Mouse (Mus musculus) adrenal gland, postnatal 10 days (tissue): ENCODE results near the gene Trem1. TPM values are rescaled to one million over a fixed set of nuclear protein-coding genes. Genes with fewer than 3 reads are reported as not detected.

Experiments used
- DNase-seq: peaks from one replicate; pipeline ENCODE4 v3.0.0; 2021; ENCODE audit warnings: mixed read lengths
- long read RNA-seq, 2 experiments: library from polyadenylated mRNA; stranded (forward); transcript quantifications; one replicate each; pipeline ENCODE4 v2.0.0; 2021
- total RNA-seq, 2 experiments: library from RNA; stranded (reverse); gene quantifications; 2 replicates each; pipeline ENCODE4 v1.2.3; 2021

Trem1 gene
- under 1 TPM; 0.09 to 0.42 TPM for total RNA-seq
- long read RNA-seq, experiment 1, result 0 reads
- long read RNA-seq, experiment 2, result 0 reads

DNA sequence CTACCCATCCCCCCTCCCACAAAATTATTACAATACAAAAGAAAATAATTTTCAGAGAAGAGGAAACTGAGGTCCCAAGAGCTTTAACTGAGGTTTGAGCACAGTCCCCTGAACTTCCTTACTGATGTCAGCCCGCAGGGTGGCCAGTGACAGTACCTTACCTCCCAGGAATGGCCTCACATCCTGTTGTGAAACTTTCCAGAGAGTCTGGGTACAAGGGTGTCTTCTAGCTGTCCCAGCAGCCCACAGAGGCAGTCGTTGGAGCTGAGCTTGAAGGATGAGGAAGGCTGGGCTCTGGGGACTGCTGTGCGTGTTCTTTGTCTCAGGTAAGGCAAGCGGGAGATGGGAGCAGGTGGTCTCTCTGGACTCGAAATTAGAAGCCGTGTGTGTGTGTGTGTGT, at the start of gene Trem1:
Trem1 (plus strand) TSS at position 251 of the 400 bp plus-strand sequence.
- no peak for DNase-seq

- DNase-seq, result no peak
Measured at GRCm38 (mm10) chr17:48185252-48185651, 47.3 kb upstream of the Trem1 start.

GRCm38 (mm10) chr17:48192366-48192765, 40.2 kb upstream of the Trem1 start:
- DNase-seq, result no peak

DNA sequence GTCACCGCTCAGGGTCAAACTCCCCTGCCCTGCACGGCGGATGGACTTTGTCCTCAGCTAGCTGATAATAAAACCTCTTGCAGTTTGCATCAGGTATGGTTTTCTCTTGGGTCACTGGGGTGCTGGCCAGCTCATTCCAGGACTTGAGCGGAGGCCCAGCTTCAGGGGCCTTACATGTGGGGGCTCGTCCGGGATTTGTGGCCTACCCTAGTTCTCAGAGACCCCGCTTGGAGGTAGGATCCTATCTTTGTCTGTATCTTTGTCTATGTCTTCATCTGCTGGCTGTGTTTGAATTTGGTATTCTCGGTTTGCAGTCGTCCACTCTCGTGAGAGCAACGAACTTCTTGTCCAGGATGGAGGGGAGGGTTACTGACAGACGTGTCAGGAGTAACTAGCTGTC, 29.5 kb upstream of the Trem1 start:
- DNase-seq, result no peak

DNA sequence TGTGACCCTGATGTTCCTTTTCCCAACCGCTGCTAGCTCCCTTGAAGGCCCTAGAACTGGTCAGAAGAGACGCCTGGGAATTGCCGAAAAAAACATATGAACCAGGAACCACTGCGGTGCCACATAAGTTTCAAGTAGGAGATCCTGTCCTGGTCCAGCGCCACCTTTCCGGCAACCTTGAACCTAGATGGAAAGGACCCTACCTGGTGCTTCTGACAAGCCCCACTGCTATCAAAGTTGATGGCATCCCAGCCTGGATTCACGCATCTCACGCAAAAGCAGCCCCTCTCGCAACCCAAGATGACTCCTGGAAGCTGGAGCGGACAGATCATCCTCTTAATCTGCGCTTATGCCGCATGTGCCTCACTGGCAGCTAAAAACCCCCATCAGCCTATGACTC, 20.0 kb upstream of the Trem1 start:
- no peak for DNase-seq

DNA sequence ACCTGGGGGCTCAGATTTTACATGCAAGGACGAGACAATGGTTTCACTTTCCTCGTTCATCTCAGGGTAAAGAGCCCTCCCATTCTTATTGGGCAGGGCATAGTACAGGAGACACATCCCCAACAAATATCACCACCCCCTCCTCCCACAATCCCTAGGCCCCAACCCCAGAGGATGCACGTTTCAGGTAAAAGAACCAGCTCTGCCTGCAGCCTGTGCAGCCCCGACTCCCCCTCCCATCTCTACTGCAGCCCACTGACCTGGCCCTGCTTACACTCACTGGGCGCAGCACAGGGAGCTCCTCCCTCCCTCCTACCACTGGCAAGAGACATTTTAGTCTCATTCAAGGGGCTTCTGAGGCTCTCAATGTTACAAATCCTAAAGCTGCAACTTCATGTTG, 19.1 kb upstream of the Trem1 start:
- DNase-seq, result no peak

GRCm38 (mm10) chr17:48215429-48215828, 17.1 kb upstream of the Trem1 start:
- DNase-seq, result no peak

DNA sequence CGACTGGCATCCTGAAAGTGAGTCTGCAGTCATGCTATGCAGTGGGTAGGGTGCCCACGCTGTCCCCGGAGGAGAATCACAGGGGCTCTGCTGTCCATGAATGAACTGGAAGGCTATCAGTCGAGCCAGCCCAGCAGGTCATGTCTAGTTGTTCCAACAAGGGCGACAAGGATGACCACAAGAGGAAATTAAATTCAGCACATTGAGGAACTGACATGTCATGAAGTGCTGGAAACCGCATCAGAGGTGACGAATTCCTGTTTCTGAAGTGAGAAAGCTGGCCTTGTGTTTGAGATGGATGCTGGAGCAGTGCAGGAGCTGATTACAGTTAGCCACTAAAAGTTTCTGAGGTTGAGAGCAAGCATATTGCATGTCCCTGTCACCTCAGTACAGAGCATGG, 1.9 kb upstream of the Trem1 start:
- no peak for DNase-seq

- DNase-seq, result no peak
Measured at GRCm38 (mm10) chr17:48233789-48234188, 1.2 kb downstream of the Trem1 start.

DNA sequence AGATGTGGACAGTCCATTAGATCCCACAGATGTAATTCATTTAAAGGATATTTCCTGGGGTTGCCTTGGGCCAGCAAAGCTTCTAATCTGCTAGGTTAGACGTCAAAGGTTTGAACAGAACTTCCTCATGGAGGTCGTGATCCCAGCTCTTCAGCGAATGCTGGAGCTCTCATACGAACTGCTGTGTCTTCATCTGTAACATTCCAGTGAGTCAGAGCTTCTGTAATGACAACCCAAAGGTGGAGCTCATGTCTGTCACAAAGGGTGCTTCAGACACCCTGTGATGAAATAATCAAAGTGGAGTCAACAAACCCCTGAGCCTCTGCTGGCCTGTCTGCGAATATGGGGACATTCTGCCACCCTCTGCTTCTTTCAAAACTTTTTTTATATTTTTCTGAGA, 2.0 kb downstream of the Trem1 start:
- no peak for DNase-seq

- DNase-seq, result no peak
Measured at GRCm38 (mm10) chr17:48235773-48236370, 3.3 kb downstream of the Trem1 start.

GRCm38 (mm10) chr17:48237621-48238020, 5.1 kb downstream of the Trem1 start:
- DNase-seq, result no peak

- DNase-seq, result no peak
Measured at GRCm38 (mm10) chr17:48247221-48247928, 14.8 kb downstream of the Trem1 start, which contains the start of gene Trem3. Gene Trem3 (plus strand): TSS chr17:48247777.

GRCm38 (mm10) chr17:48249039-48249438, 16.5 kb downstream of the Trem1 start:
- DNase-seq, result no peak

- DNase-seq, result peak; percentile 47
Measured at GRCm38 (mm10) chr17:48249501-48249900, 16.9 kb downstream of the Trem1 start.

DNA sequence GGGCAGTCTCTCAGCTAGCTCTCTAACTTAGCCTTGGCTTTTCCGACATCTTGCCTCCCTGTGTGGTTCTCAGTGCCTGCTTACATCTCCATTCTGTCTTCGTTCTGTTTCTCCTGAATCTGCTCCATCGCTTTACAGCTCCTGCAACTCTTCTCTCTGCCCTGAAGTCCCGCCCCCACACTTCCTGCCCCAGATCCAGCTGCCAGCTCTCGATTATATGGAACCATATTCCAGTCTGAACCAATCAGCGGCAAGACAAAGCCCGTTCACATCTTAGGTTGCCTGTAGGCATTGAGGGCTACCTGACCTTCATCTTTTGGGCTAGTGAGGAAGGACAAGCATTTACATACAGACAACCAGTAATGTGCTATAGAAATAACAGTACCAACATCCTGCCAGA, 18.1 kb downstream of the Trem1 start:
- no peak for DNase-seq

- no peak for DNase-seq
Measured at GRCm38 (mm10) chr17:48256575-48256974, 24.0 kb downstream of the Trem1 start.

DNA sequence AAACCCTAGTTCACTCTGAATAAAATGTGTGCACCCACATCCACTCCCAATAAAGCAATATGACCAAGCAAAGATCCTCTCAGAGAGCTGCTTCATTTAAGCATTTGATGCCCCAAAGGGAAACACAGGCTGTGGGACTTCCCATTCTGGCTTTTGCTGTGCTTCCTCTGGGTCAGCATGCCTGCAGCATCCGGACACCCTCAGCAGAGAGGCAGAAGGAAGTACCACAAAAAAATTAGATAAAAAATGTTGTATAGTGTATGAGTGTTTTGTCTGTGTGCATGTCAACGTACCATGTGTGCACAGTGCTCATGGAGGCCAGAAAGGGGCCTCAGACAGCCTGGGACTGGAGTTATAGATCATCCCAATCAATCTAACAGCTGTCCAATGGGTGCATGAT, 29.3 kb downstream of the Trem1 start:
- no peak for DNase-seq

DNA sequence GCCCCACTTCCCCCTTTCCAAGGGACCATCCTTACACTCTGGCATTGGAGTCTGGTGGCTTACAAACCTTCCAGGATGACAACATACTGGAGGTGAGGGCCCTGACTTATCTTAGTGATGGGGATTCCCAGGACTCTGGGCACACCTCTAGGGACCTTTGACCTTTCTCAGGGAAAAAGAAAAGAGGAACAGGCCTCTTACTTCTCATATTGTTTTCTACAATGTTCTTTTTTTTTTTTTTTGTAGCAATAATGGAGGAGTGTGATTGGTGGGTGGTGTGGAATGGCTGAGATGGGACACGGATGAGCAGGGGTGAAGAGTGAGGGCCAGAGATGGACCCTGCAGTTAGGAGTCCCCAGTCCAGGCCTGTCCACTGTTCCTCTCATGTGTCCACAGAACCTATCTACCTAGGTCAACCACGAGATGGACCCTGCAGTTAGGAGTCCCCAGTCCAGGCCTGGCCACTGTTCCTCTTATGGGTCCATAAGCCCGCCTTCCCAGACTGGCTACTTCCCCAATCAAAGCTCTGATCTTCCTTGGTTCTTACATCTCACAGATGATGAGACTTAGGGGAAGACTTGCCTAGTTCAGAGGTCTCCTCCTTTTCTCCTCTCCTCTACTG, 31.3 kb downstream of the Trem1 start, which contains the start of gene Treml4:
Treml4 (plus strand) TSS at position 555 of the 622 bp plus-strand sequence.
- DNase-seq, result no peak

DNA sequence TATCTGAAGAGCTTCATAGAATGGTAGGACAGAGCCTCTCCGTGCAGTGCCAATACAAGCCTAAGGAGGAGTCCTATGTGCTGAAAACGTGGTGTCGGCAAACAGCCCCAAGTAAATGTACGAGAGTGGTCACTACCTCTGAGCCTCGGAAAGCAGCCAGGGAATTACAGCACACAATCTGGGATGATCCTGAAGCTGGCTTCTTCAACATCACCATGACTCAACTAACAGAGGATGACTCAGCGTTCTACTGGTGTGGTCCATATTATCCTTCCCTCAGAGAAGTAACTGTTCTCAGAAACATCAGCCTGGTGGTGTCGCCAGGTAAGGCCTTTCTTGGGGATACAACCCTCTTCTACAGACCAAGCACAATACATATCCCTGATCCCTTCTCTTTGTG, 32.1 kb downstream of the Trem1 start:
- no peak for DNase-seq

GRCm38 (mm10) chr17:48266138-48266537, 33.6 kb downstream of the Trem1 start:
- no peak for DNase-seq

DNA sequence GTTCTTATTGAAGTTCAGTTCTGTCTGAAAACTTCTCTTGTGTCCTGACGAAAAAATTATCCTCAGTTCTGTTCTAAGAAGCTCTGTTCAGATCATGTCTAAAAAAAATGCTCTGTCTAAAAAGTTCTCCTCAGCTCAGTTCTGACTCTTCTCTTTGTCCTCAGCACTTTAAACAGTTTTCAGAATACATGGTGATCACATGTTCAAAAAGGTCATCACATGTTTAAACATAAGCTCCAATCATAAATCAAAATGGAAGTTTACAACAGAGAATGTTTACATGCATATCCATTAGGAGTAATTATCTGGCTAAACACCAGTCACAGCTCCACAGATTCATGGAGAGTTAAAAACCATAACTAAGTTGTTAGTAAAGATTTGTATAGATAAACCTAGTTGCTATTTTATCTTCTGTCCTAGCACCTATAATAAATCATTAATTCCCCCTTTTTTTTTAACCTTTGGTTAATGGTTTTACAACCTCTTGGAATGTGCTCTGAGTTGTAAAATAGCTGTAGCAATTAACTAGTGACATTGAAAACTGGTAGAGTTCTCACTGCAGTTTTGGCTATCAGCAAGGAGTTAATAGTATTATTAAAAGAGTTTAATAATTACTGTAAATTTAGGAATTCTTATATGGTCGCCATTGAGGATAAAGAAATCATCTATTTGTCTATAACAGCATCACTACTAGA, 34.2 kb downstream of the Trem1 start:
- no peak for DNase-seq

DNA sequence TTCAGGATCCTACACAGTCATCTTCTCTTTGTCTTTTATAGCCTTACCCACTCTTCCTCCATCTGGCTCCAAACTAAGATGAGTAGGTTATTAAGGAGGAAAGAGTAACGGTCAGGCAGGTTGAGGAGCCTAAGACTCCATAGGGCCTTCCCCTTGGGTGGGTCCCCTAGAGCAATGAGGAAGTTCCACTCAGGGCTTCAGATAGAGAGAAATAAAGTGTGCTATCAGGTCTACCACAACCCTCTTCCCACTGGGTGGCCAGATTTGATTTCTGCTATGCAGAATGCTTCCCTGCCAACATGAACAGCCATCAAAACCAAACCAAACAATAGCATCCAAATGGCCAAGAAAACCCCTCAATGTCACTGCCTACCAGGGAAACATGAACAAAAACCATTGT, 35.0 kb downstream of the Trem1 start:
- DNase-seq, result no peak
